Mouse (Mus musculus) bone marrow, adult 2 months (tissue): Measurements from ENCODE around the gene Angptl8.

Experiments used
- CTCF ChIP-seq: fragments of 200-500 bp; IDR thresholded peaks from 2 replicates; pipeline ENCODE4 v1.5.1; 2011; ENCODE audit warnings: low read length, control low read depth; ENCODE audit not compliant: control insufficient read depth, insufficient read depth
- POLR2A ChIP-seq: fragments of 200-500 bp; IDR thresholded peaks from 2 replicates; pipeline ENCODE4 v1.6.1; 2011; ENCODE audit warnings: low read depth, mild to moderate bottlenecking, control low read depth, low read length, borderline replicate concordance; ENCODE audit not compliant: control insufficient read depth

GRCm38 (mm10) chr9:21876601-21877000 is 41.3 kb downstream of the Angptl8 start:
- TF ChIP-seq CTCF: no peak
- no peak for TF ChIP-seq POLR2A
